Mouse (Mus musculus) megakaryocyte, embryonic 14.5 days (primary cell): ENCODE data around the gene Gm49416.

ENCODE experiments used
- FLI1 ChIP-seq: IDR thresholded peaks from 2 replicates; pipeline ENCODE4 v1.6.1; 2012; ENCODE audit warnings: low read length, inconsistent platforms, mixed read lengths
- GATA1 ChIP-seq: IDR thresholded peaks from 3 replicates; pipeline ENCODE4 v1.6.1; 2012; ENCODE audit warnings: mixed read lengths, low read length, inconsistent platforms, borderline replicate concordance

- TF ChIP-seq GATA1 (no peak), FLI1 (no peak)
Measured at GRCm38 (mm10) chr19:8892829-8893766, 4.4 kb downstream of the Gm49416 start, which contains the start of gene Ints5.
